16 mouse cellular contexts compared by ENCODE assay signal in the genomic region with DNA sequence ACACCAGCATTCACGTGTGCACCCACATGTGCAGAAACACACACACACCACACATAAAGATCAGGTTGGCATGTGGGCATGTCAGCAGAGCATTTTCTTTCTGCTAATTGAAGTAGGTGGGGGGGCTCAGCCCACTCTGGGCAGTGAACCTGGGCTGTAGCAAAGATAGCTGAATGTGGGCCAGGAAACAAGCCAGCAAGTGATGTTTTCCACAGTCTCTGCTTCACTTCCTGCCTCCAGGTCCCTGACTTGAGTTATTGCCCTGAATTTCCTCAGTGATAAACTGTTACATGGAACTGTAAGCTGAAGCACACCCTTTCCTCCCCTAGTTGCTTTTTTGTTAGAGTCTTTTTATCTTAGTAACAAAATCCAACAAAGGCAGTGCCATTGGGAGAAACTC. TPM values are rescaled to one million over a fixed set of nuclear protein-coding genes. Genes with fewer than 3 reads are reported as not detected.
DNase-seq lines count a peak whose midpoint lies in the region; ATAC-seq and TF ChIP-seq lines count a peak whose summit lies in the region.
"Had no signal": no experiment of that assay in that cellular context is flagged by ENCODE, and none has a peak within 500 bp of the region (broad histone marks: within the 10 kb centered on the region; RNA-seq: fewer than 3 reads in every experiment).

No protein-coding gene starts in this region.

- intact Hi-C loops in heart, postnatal 14 days (cut with DNase I) = no loop called here

- no peak for TF ChIP-seq EP300 in lung, postnatal 0 days (IDR thresholded peaks at IDR 0.05)

- H3K27me3 ChIP-seq in heart, embryonic 14.5 days (ENCODE audit: control insufficient read depth, insufficient read depth, low read length) = no peaks in the 10 kb centered on the region
- no peaks in the 10 kb centered on the region for H3K27me3 ChIP-seq in lung, postnatal 0 days (replicated peaks; ENCODE audit: insufficient read depth, low read length)
- H3K27me3 ChIP-seq in intestine, postnatal 0 days (replicated peaks; ENCODE audit: control insufficient read depth, insufficient read depth, low read length) = no peaks in the 10 kb centered on the region
- no peaks in the 10 kb centered on the region for H3K27me3 ChIP-seq in midbrain, embryonic 14.5 days (ENCODE audit: control insufficient read depth, insufficient read depth, low read length)
- H3K27me3 ChIP-seq: forebrain, embryonic 15.5 days; limb, embryonic 15.5 days; midbrain, embryonic 13.5 days had no signal

- ATAC-seq in heart, embryonic 14.5 days (ENCODE audit: insufficient number of reproducible peaks, insufficient read depth, low FRiP score, low read depth) = no peak
- no peak for ATAC-seq in lung, postnatal 0 days
- peak; percentile 50; the same call in 1 of the 2 replicates for ATAC-seq in common myeloid progenitor, adult 5-6 weeks (replicated peaks; ENCODE audit: low read depth, poor library complexity, severe bottlenecking)
- no peak for ATAC-seq in intestine, postnatal 0 days
- ATAC-seq in midbrain, embryonic 14.5 days (ENCODE audit: low FRiP score, low TSS enrichment) = no peak
- ATAC-seq: forebrain, embryonic 15.5 days; midbrain, embryonic 13.5 days had no signal

- DNase-seq in heart, postnatal 14 days = no peak
- peak; percentile 13 for DNase-seq in lung, postnatal 0 days (ENCODE audit: low spot score)
- no peak for DNase-seq in lung, postnatal 36 days
- peak; percentile 15 to 40 for DNase-seq in kidney, postnatal 25 days
- no peak for DNase-seq in midbrain, embryonic 14.5 days
- DNase-seq: adrenal gland, postnatal 25 days; cerebellum, adult 2 months; layer of hippocampus, adult 9-11 months had no signal

- H3K4me1 ChIP-seq in heart, embryonic 14.5 days (ENCODE audit: control insufficient read depth in 2 of 2, insufficient read depth in 2 of 2, low read length in 2 of 2) = peaks cover 0 to 2% of the 10 kb centered on the region in 2 experiments; a peak in 1 of 4 replicates
- H3K4me1 ChIP-seq in lung, postnatal 0 days (ENCODE audit: insufficient read depth, low read depth, low read length) = no peaks in the 10 kb centered on the region
- H3K4me1 ChIP-seq in intestine, postnatal 0 days (replicated peaks; ENCODE audit: control insufficient read depth, insufficient read depth, low read length) = 0 out of 2 replicates have a peak, but pooled peaks cover 2% of the 10 kb centered on the region
- no peaks in the 10 kb centered on the region for H3K4me1 ChIP-seq in midbrain, embryonic 14.5 days (ENCODE audit: control insufficient read depth, insufficient read depth, low read length)
- H3K4me1 ChIP-seq: forebrain, embryonic 15.5 days; hindbrain, embryonic 10.5 days; midbrain, embryonic 13.5 days had no signal

- no peak for TF ChIP-seq CTCF in lung, postnatal 0 days (IDR thresholded peaks at IDR 0.05)
- no peak for TF ChIP-seq CTCF in intestine, postnatal 0 days (IDR thresholded peaks at IDR 0.05; ENCODE audit: low read depth)

- no peak overlapping the region for H3K4me2 ChIP-seq in heart, embryonic 14.5 days (ENCODE audit: low read length)
- no peak overlapping the region for H3K4me2 ChIP-seq in lung, postnatal 0 days (replicated peaks; ENCODE audit: low read depth, low read length)
- no peak overlapping the region for H3K4me2 ChIP-seq in intestine, postnatal 0 days (replicated peaks; ENCODE audit: low read depth)
- H3K4me2 ChIP-seq in midbrain, embryonic 14.5 days (ENCODE audit: low read length) = no peak overlapping the region
- H3K4me2 ChIP-seq: forebrain, embryonic 15.5 days; limb, embryonic 15.5 days; midbrain, embryonic 13.5 days had no signal

- H3K9ac ChIP-seq in heart, embryonic 14.5 days (ENCODE audit: low read length) = no peak overlapping the region
- H3K9ac ChIP-seq in lung, postnatal 0 days (replicated peaks; ENCODE audit: low read depth) = no peak overlapping the region
- no peak overlapping the region for H3K9ac ChIP-seq in intestine, postnatal 0 days (ENCODE audit: low read depth, low read length)
- H3K9ac ChIP-seq in midbrain, embryonic 14.5 days (replicated peaks; ENCODE audit: low read length) = no peak overlapping the region
- H3K9ac ChIP-seq: forebrain, embryonic 15.5 days; limb, embryonic 15.5 days; midbrain, embryonic 13.5 days had no signal

- WGBS in heart, embryonic 14.5 days = 73% methylated on average over 1 of the region's 1 CpGs
- 80% methylated on average over 1 of the region's 1 CpGs for WGBS in lung, postnatal 0 days
- WGBS in intestine, postnatal 0 days = 70% methylated on average over 1 of the region's 1 CpGs
- WGBS in midbrain, embryonic 14.5 days = 100% methylated on average over 1 of the region's 1 CpGs

- no peak overlapping the region for H3K4me3 ChIP-seq in heart, embryonic 14.5 days (ENCODE audit: control insufficient read depth in 1 of 2, insufficient read depth in 1 of 2, low read depth in 1 of 2, low read length in 2 of 2)
- no peak overlapping the region for H3K4me3 ChIP-seq in lung, postnatal 0 days (ENCODE audit: low read depth, low read length)
- H3K4me3 ChIP-seq in intestine, postnatal 0 days (ENCODE audit: low read depth, low read length) = no peak overlapping the region
- H3K4me3 ChIP-seq in midbrain, embryonic 14.5 days (replicated peaks; ENCODE audit: low read depth, low read length) = no peak overlapping the region
- H3K4me3 ChIP-seq: erythroblast, embryonic 14.5 days; forebrain, embryonic 15.5 days; hindbrain, embryonic 10.5 days; limb, embryonic 15.5 days; midbrain, embryonic 13.5 days had no signal

- no peaks in the 10 kb centered on the region for H3K36me3 ChIP-seq in heart, embryonic 14.5 days (ENCODE audit: control insufficient read depth, insufficient read depth, low read length)
- no peaks in the 10 kb centered on the region for H3K36me3 ChIP-seq in lung, postnatal 0 days (ENCODE audit: insufficient read depth, low read length)
- no peaks in the 10 kb centered on the region for H3K36me3 ChIP-seq in intestine, postnatal 0 days (ENCODE audit: control insufficient read depth, insufficient read depth)
- H3K36me3 ChIP-seq in midbrain, embryonic 14.5 days (ENCODE audit: control insufficient read depth, insufficient read depth, low read length) = no peaks in the 10 kb centered on the region
- H3K36me3 ChIP-seq: forebrain, embryonic 15.5 days; hindbrain, embryonic 10.5 days; limb, embryonic 15.5 days; midbrain, embryonic 13.5 days had no signal

- H3K27ac ChIP-seq in heart, embryonic 14.5 days (replicated peaks in 1 of 2; ENCODE audit: control insufficient read depth in 1 of 2, insufficient read depth in 1 of 2, low read depth in 2 of 2, low read length in 2 of 2) = peak overlapping the region; percentile 19 to 70; a peak in 2 of 4 replicates
- H3K27ac ChIP-seq in lung, postnatal 0 days (ENCODE audit: low read length) = no peak overlapping the region
- no peak overlapping the region for H3K27ac ChIP-seq in intestine, postnatal 0 days (ENCODE audit: low read depth, low read length)
- no peak overlapping the region for H3K27ac ChIP-seq in midbrain, embryonic 14.5 days (replicated peaks; ENCODE audit: low read depth, low read length)
- H3K27ac ChIP-seq: forebrain, embryonic 15.5 days; hindbrain, embryonic 10.5 days; limb, embryonic 15.5 days; midbrain, embryonic 13.5 days had no signal

- no peaks in the 10 kb centered on the region for H3K9me3 ChIP-seq in heart, embryonic 14.5 days (ENCODE audit: control insufficient read depth, low read length)
- H3K9me3 ChIP-seq in lung, postnatal 0 days (ENCODE audit: low read length) = no peaks in the 10 kb centered on the region
- H3K9me3 ChIP-seq in intestine, postnatal 0 days (ENCODE audit: control insufficient read depth) = no peaks in the 10 kb centered on the region
- no peaks in the 10 kb centered on the region for H3K9me3 ChIP-seq in midbrain, embryonic 14.5 days (ENCODE audit: control insufficient read depth, low read length)
- H3K9me3 ChIP-seq: forebrain, embryonic 15.5 days; hindbrain, embryonic 10.5 days; limb, embryonic 15.5 days; midbrain, embryonic 13.5 days had no signal

RNA-seq across cellular contexts. Expression of a gene that starts 6.1 kb away (rescaled TPM):
- polyA plus RNA-seq in heart, embryonic 14.5 days (2014; fragmentation: Nextera tagmentation; extraction: Ambion mirVana) = 26.5 and 27.0 TPM in 2 replicates
- total RNA-seq in heart, postnatal 14 days (2021) = 10 to 100 TPM; 10.2 to 14.1 TPM
- 20.0 and 20.5 TPM in 2 replicates for polyA plus RNA-seq in lung, postnatal 0 days (2015; fragmentation: Nextera tagmentation; extraction: Ambion mirVana)
- 812 and 826 TPM in 2 replicates for total RNA-seq in common myeloid progenitor, adult 5-6 weeks (2017)
- 17.2 and 21.8 TPM in 2 replicates for polyA plus RNA-seq in intestine, postnatal 0 days (2015; fragmentation: Nextera tagmentation; extraction: Ambion mirVana)
- polyA plus RNA-seq in midbrain, embryonic 14.5 days (2014; fragmentation: Nextera tagmentation; extraction: Ambion mirVana) = 35.1 and 49.0 TPM in 2 replicates

Comparison
In these comparisons a context has a peak if more than half of its experiments do, and no peak if none do; other contexts are left out.
1. DNase-seq: peak in lung, postnatal 0 days (single experiment) and kidney, postnatal 25 days (2 of 2); none in heart, postnatal 14 days (0 of 2), lung, postnatal 36 days (single experiment) and midbrain, embryonic 14.5 days (single experiment).
2. H3K27ac ChIP-seq: peak in heart, embryonic 14.5 days (2 of 2); none in lung, postnatal 0 days (single experiment), intestine, postnatal 0 days (single experiment) and midbrain, embryonic 14.5 days (single experiment).